Mouse (Mus musculus) inflammation-experienced regulatory T-cells, adult 16 weeks (primary cell): Measurements from ENCODE around the gene Zfp113. TPM values are rescaled to one million over a fixed set of nuclear protein-coding genes. Genes with fewer than 3 reads are reported as not detected.

Experiments
- polyA plus RNA-seq: library from polyadenylated mRNA; unstranded; fragments of 100-300 nt; shearing (Covaris generic); gene quantifications from one replicate; pipeline ENCODE4 v1.2.1, GENCODE M21; 2017

Gene Zfp113
- polyA plus RNA-seq: 21.6 TPM

GRCm38 (mm10) chr5:138155443-138155976 is at the start of gene Zfp113:
Gene Zfp113, minus strand, starts transcription at chr5:138155744.

DNA sequence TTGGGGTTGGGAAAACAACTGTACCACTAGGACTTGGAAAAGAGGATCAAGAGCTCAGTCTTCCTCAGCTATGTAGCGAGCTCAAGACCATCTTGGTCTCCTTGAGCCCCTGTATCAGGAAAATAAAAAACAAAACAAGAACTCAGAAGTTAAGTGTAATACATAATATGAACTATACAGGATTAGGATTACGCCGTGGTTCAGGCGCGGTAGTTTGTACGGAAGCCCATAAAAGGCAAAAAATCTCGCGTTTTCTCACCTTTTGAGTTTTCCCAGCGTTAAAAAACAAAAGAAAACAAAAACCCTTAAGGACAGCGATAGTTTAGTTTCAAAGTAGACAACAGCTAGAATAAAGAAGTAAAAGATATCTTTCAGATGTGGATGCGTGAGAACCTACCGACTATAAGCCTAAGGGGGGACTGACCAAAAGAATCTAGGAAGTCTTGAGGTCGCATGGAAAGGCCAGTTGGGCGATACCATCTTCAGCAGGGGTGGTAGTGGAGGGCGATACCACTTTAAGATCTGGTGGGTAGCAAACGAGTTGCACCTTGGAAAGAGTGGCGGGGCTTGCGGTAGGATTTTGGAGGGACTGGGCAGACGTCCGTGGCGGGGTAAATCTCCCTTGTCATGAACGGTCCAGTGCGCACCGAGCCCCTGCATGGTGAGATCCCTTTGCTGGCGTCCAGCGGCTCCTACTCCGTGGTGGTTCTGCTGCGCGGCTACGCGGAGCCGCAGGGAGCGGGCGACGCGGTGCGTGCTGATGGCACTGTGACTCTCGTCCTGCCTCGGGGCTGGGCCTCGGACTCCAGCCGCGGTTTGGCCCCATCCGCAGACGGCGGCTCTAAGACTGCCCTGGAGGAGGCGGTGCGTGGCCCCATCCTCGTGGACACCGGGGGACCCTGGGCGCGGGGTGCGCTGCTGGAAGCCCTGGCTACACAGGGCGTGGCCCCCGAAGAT is 38.5 kb upstream of the Zfp113 start, which contains the start of gene Mblac1:
Mblac1 (plus strand) TSS at position 544 of the 957 bp plus-strand sequence.

DNA sequence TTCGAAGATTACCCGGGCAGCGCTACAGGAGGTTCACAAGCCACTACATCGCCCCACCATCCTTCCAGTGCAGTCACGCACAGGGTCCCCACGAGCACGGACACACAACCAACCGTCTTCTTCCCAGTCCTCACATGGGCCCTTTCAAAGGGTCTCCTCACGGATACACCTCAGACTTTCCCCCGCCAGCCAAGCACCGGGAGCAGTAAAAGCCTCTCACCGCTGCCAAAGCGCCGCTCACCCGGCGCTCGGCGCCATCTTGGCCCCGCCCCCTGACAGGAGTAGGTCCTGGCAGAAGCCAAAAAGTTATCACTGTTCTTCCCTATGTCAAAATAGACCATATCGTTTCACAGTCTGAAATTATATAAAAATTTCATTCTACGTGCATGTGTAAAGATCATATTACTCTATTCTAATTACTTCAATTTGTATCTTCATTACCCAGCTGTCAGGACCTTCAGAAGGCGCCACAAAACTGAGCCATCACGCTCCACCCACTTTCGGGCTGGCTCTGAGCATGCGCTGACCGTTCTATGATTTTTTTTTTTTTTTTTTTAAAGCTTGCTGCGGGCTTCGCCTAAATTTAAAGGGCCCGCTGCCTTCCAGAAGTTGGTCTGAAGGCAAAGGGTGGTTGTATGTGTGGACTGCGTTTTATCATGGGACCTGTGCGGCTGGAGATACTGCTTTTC is 31.6 kb upstream of the Zfp113 start, which contains the start of the genes Taf6 and Cnpy4:
Taf6 (minus strand) TSS at position 502 of the 689 bp plus-strand sequence.
Cnpy4 (plus strand) TSS at position 536 of the 689 bp plus-strand sequence.

DNA sequence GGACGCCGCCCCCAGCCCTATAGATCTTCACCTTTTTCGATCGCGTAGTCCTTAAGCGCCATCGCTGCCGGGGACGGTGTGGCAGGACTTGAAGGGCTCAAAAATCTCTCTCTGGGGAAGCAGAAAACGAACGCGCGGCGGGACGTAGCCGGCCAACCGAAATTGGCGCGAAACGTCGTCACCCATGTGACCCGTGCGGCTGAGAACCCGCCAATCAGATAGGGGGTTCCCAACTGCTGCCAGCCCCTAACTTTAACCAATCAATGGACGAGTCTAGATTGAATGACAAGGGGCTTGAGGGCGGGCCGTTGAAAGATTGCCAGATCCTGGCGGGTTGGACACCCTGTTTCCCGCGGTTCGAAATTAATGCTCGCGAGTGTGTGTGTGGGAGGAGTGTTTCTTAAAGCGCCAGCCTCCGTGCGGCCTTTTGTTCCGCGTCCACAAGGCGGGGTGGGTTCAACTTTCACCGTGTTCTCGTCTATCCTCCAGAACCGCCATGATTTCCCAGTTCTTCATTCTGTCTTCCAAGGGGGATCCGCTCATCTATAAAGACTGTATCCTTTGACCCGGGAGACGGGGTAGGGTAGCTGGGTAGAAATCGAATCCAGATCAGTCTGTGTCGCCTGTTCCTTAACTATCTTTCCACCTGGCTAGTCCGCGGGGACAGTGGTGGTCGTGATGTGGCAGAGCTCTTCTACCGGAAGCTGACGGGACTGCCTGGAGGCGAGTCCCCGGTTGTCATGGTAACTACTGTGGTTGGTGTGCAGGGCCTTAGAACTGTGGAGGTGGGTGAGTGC is 16.3 kb upstream of the Zfp113 start, which contains the start of the genes Ap4m1 and Mcm7:
Ap4m1 (plus strand) TSS at position 308 of the 797 bp plus-strand sequence.
Mcm7 (minus strand) TSS at position 728 of the 797 bp plus-strand sequence.

GRCm38 (mm10) chr5:138160842-138161665 is 5.5 kb upstream of the Zfp113 start, which contains the start of gene Cops6:
Gene Cops6, plus strand, starts transcription at chr5:138161071.

DNA sequence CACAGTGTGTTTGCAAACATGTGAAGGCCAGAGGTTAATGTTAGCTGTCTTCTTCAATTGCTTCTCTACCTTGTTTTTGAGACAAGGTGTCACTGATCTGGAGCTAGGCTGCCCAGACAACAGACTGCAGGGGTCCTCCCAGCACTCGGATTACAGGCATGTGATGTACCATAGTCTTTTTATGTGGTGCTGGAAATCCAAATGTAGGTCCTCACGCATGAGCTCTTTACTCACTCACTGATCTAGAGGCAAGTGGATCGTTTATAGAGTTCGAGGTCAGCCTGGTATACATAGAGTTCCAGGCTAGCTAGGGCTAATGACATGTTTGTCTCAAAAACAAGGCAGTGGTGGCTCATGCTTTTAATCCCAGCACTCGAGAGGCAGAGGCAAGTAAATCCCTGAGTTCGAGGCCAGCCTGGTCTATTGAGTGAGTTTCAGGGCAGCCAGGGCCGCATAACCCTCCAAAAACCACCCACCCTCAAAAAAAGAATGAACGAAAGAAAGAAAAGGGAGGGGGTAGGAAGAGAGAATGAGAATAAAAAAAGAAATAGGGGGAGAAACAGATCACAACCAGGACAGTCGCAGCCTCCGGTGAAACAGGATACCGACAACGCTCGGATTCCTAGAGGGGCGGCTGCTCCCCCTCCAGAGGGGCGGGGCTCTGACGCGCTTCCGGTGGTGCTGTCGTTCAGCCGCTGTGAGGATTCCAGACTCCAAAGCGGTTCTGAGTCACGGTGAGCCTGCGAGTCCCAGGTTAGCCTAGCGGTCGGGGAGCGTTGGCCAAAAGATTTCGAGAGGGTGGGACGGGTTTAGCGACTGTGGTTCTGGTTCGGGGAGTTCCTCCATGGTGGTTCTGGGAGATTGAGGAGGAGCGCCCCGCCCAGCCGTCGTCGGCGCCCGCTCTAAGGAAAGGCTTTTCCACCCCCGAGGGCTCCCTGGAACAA is 39.0 kb downstream of the Zfp113 start, which contains the start of gene Zscan21:
Zscan21 (plus strand) TSS at position 649 of the 944 bp plus-strand sequence.

Other genes with a start within 250 kb of the Zfp113 start
- gene Cyp3a13, start 234.1 kb downstream of the Zfp113 start, polyA plus RNA-seq: not detected
- not detected for gene Gjc3, start 192.6 kb downstream of the Zfp113 start, polyA plus RNA-seq
- not detected for gene Azgp1, start 174.2 kb downstream of the Zfp113 start, polyA plus RNA-seq
- gene Smok3a, start 134.5 kb downstream of the Zfp113 start, polyA plus RNA-seq: not detected
- gene Smok3b, start 134.3 kb downstream of the Zfp113 start, polyA plus RNA-seq: not detected
- not detected for gene Smok3c, start 102.5 kb downstream of the Zfp113 start, polyA plus RNA-seq
- gene Zkscan1, start 70.7 kb downstream of the Zfp113 start, polyA plus RNA-seq: 24.9 TPM
- 29.4 TPM for gene Zscan21, start 38.8 kb downstream of the Zfp113 start, polyA plus RNA-seq
- gene Cops6, start 5.3 kb upstream of the Zfp113 start, polyA plus RNA-seq: 229 TPM
- gene Ap4m1, start 16.3 kb upstream of the Zfp113 start, polyA plus RNA-seq: 12.5 TPM
- gene Mcm7, start 16.7 kb upstream of the Zfp113 start, polyA plus RNA-seq: 98.7 TPM
- 66.2 TPM for gene Taf6, start 31.7 kb upstream of the Zfp113 start, polyA plus RNA-seq
- gene Cnpy4, start 31.7 kb upstream of the Zfp113 start, polyA plus RNA-seq: 19.3 TPM
- gene Mblac1, start 38.6 kb upstream of the Zfp113 start, polyA plus RNA-seq: 0.74 TPM
- gene Nxpe5, start 70.2 kb upstream of the Zfp113 start, polyA plus RNA-seq: not detected
- gene Lamtor4, start 99.7 kb upstream of the Zfp113 start, polyA plus RNA-seq: 117 TPM
- gene BC037034, start 108.3 kb upstream of the Zfp113 start, polyA plus RNA-seq: 13.3 TPM
- 1.1 TPM for gene Gal3st4, start 117.1 kb upstream of the Zfp113 start, polyA plus RNA-seq
- not detected for gene Gm43720, start 124.2 kb upstream of the Zfp113 start, polyA plus RNA-seq
- 3.1 TPM for gene Gpc2, start 124.3 kb upstream of the Zfp113 start, polyA plus RNA-seq
- gene Stag3, start 124.5 kb upstream of the Zfp113 start, polyA plus RNA-seq: 0.74 TPM
- gene Pvrig, start 186.2 kb upstream of the Zfp113 start, polyA plus RNA-seq: 24.7 TPM